8 mouse cellular contexts compared by ENCODE assay signal in the genomic region with DNA sequence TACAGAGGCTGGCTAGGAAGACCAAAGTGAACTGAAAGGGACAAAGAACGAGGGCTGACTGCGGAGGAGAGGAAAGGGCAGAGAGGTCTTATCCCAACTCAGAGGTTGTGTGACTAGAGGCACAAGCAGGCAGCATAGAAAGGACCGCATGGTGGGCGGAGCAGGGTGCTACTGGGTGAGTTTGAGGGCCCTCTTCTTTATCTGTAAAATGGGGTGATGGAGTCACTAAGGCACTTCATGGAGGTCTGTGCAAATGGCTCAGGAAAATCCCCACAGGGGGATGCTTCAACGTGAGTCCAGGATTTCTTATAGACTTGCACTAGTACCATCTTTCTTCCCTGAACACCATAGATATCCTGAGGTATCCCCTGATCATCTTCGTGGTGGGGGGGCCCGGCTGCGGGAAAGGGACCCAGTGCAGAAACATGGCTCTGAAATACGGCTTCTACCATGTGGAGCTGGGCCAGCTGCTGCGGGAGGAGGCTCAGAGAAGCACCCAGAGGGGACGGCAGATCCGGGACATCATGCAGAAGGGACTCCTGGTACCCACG. TPM values are rescaled to one million over a fixed set of nuclear protein-coding genes. Genes with fewer than 3 reads are reported as not detected.
DNase-seq lines count a peak whose midpoint lies in the region; ATAC-seq and TF ChIP-seq lines count a peak whose summit lies in the region.

No protein-coding gene starts in this region.

- no peak for TF ChIP-seq CTCF in E14TG2a.4 (conservative IDR thresholded peaks at IDR 0.05; ENCODE audit: low read length)

- 70% methylated on average over 13 of the region's 13 CpGs for WGBS in heart, embryonic 11.5 days (ENCODE audit: insufficient replicate concordance)
- WGBS in forebrain, embryonic 12.5 days: 72% methylated on average over 13 of the region's 13 CpGs
- 68% methylated on average over 13 of the region's 13 CpGs for WGBS in liver, embryonic 13.5 days (ENCODE audit: insufficient replicate concordance)

- peak overlapping the region; percentile 84 for H3K4me3 ChIP-seq in heart, embryonic 11.5 days (ENCODE audit: low read depth, low read length)
- peak overlapping the region; percentile 95 for H3K4me3 ChIP-seq in E14TG2a.4 (replicated peaks; ENCODE audit: low read length)
- H3K4me3 ChIP-seq in forebrain, embryonic 12.5 days (replicated peaks): peak overlapping the region; percentile 72
- H3K4me3 ChIP-seq in liver, embryonic 13.5 days (replicated peaks): peak overlapping the region; percentile 78

- H3K4me2 ChIP-seq in heart, embryonic 11.5 days: peak overlapping the region; percentile 95
- H3K4me2 ChIP-seq in forebrain, embryonic 12.5 days: peak overlapping the region; percentile 86
- peak overlapping the region; percentile 88 for H3K4me2 ChIP-seq in liver, embryonic 13.5 days

- H3K27me3 ChIP-seq in heart, embryonic 11.5 days (ENCODE audit: control insufficient read depth, insufficient read depth, low read length): no peaks in the 10 kb centered on the region
- H3K27me3 ChIP-seq in E14TG2a.4 (ENCODE audit: insufficient read depth, low read length): no peaks in the 10 kb centered on the region
- no peaks in the 10 kb centered on the region for H3K27me3 ChIP-seq in forebrain, embryonic 12.5 days
- H3K27me3 ChIP-seq in liver, embryonic 13.5 days: no peaks in the 10 kb centered on the region

- peaks cover 5% of the 10 kb centered on the region; the same call in 1 of the 2 replicates for H3K4me1 ChIP-seq in heart, embryonic 11.5 days (ENCODE audit: control insufficient read depth, insufficient read depth, low read length)
- peaks cover 42% of the 10 kb centered on the region for H3K4me1 ChIP-seq in E14TG2a.4 (replicated peaks; ENCODE audit: low read depth, low read length)
- H3K4me1 ChIP-seq in forebrain, embryonic 12.5 days: peaks cover 24% of the 10 kb centered on the region
- peaks cover 61% of the 10 kb centered on the region for H3K4me1 ChIP-seq in liver, embryonic 13.5 days (replicated peaks)

- DNase-seq in heart, postnatal 25 days (ENCODE audit: low spot score): no peak
- peak; percentile 48 for DNase-seq in liver, embryonic 13.5 days
- no peak for DNase-seq in right cerebral cortex, postnatal 10 days (ENCODE audit: low spot score in 2 of 2)
- no peak for DNase-seq in thymus, postnatal 14 days
- DNase-seq in left cerebral cortex, adult 9 months (ENCODE audit: low spot score in 2 of 2): no peak

- 0 out of 2 replicates have a peak, but pooled peaks cover 2% of the 10 kb centered on the region for H3K36me3 ChIP-seq in heart, embryonic 11.5 days (ENCODE audit: control insufficient read depth, insufficient read depth, low read length)
- peaks cover 25% of the 10 kb centered on the region for H3K36me3 ChIP-seq in E14TG2a.4 (ENCODE audit: insufficient read depth, low read length)
- H3K36me3 ChIP-seq in forebrain, embryonic 12.5 days (replicated peaks): peaks cover 21% of the 10 kb centered on the region
- H3K36me3 ChIP-seq in liver, embryonic 13.5 days: peaks cover 24% of the 10 kb centered on the region

- no peak for ATAC-seq in heart, embryonic 11.5 days (replicated peaks; ENCODE audit: insufficient number of reproducible peaks, low FRiP score, low TSS enrichment)
- no peak for ATAC-seq in forebrain, embryonic 12.5 days (ENCODE audit: low FRiP score)
- 0 out of 2 replicates have a peak, but pooled peaks have one; percentile 5 for ATAC-seq in liver, embryonic 13.5 days (ENCODE audit: low read depth)

- peak overlapping the region; percentile 84 for H3K9ac ChIP-seq in heart, embryonic 11.5 days (ENCODE audit: low read depth, low read length)
- peak overlapping the region; percentile 78; the same call in 1 of the 2 replicates for H3K9ac ChIP-seq in forebrain, embryonic 12.5 days
- peak overlapping the region; percentile 82 for H3K9ac ChIP-seq in liver, embryonic 13.5 days

- intact Hi-C loops in heart, postnatal 25 days (cut with DNase I): no loop called here

- H3K27ac ChIP-seq in heart, embryonic 11.5 days (ENCODE audit: low read depth, low read length): peak overlapping the region; percentile 24
- peak overlapping the region; percentile 95 for H3K27ac ChIP-seq in forebrain, embryonic 12.5 days
- H3K27ac ChIP-seq in liver, embryonic 13.5 days: peak overlapping the region; percentile 92

- no peaks in the 10 kb centered on the region for H3K9me3 ChIP-seq in heart, embryonic 11.5 days (replicated peaks; ENCODE audit: control insufficient read depth, low read length)
- no peaks in the 10 kb centered on the region for H3K9me3 ChIP-seq in E14TG2a.4 (ENCODE audit: low read length)
- no peaks in the 10 kb centered on the region for H3K9me3 ChIP-seq in forebrain, embryonic 12.5 days
- no peaks in the 10 kb centered on the region for H3K9me3 ChIP-seq in liver, embryonic 13.5 days (replicated peaks)

RNA-seq across cellular contexts. Expression of a gene that starts 1.1 kb away (rescaled TPM):
- polyA plus RNA-seq in heart, embryonic 11.5 days (2014; fragmentation: Nextera tagmentation; extraction: Ambion mirVana): 0.17 and 0.18 TPM in 2 replicates
- total RNA-seq in heart, postnatal 25 days (2021): not detected
- 0.45 and 0.64 TPM in 2 replicates for polyA plus RNA-seq in forebrain, embryonic 12.5 days (2016; fragmentation: Nextera tagmentation; extraction: Ambion mirVana)
- polyA plus RNA-seq in liver, embryonic 13.5 days (2015; fragmentation: Nextera tagmentation; extraction: Ambion mirVana): 0.20 and 0.21 TPM in 2 replicates

RNA-seq across cellular contexts. Expression of a gene that starts 1.2 kb away (rescaled TPM):
- 40.0 and 41.3 TPM in 2 replicates for polyA plus RNA-seq in heart, embryonic 11.5 days (2014; fragmentation: Nextera tagmentation; extraction: Ambion mirVana)
- 10 to 100 TPM; 20.4 to 22.7 TPM for total RNA-seq in heart, postnatal 25 days (2021)
- polyA plus RNA-seq in forebrain, embryonic 12.5 days (2016; fragmentation: Nextera tagmentation; extraction: Ambion mirVana): 80.9 and 81.8 TPM in 2 replicates
- polyA plus RNA-seq in liver, embryonic 13.5 days (2015; fragmentation: Nextera tagmentation; extraction: Ambion mirVana): 64.4 and 73.9 TPM in 2 replicates

RNA-seq across cellular contexts. Expression of a gene that starts 12.5 kb away (rescaled TPM):
- polyA plus RNA-seq in heart, embryonic 11.5 days (2014; fragmentation: Nextera tagmentation; extraction: Ambion mirVana): 0.50 and 0.72 TPM in 2 replicates
- total RNA-seq in heart, postnatal 25 days (2021): not detected
- 0.61 TPM in 1 of 2 replicates, not detected in the other for polyA plus RNA-seq in forebrain, embryonic 12.5 days (2016; fragmentation: Nextera tagmentation; extraction: Ambion mirVana)
- polyA plus RNA-seq in liver, embryonic 13.5 days (2015; fragmentation: Nextera tagmentation; extraction: Ambion mirVana): 0.23 TPM in 1 of 2 replicates, not detected in the other

RNA-seq across cellular contexts. Expression of a gene that starts 15.2 kb away (rescaled TPM):
- 49.4 and 50.8 TPM in 2 replicates for polyA plus RNA-seq in heart, embryonic 11.5 days (2014; fragmentation: Nextera tagmentation; extraction: Ambion mirVana)
- 10 to 100 TPM; 65.4 to 77.8 TPM for total RNA-seq in heart, postnatal 25 days (2021)
- polyA plus RNA-seq in forebrain, embryonic 12.5 days (2016; fragmentation: Nextera tagmentation; extraction: Ambion mirVana): 30.0 and 34.9 TPM in 2 replicates
- 19.7 and 20.9 TPM in 2 replicates for polyA plus RNA-seq in liver, embryonic 13.5 days (2015; fragmentation: Nextera tagmentation; extraction: Ambion mirVana)

RNA-seq across cellular contexts. Expression of a gene that starts 19.0 kb away (rescaled TPM):
- 28.8 and 33.5 TPM in 2 replicates for polyA plus RNA-seq in heart, embryonic 11.5 days (2014; fragmentation: Nextera tagmentation; extraction: Ambion mirVana)
- 10 to 100 TPM; 44.8 to 44.9 TPM for total RNA-seq in heart, postnatal 25 days (2021)
- polyA plus RNA-seq in forebrain, embryonic 12.5 days (2016; fragmentation: Nextera tagmentation; extraction: Ambion mirVana): 62.8 and 70.7 TPM in 2 replicates
- 26.2 and 27.8 TPM in 2 replicates for polyA plus RNA-seq in liver, embryonic 13.5 days (2015; fragmentation: Nextera tagmentation; extraction: Ambion mirVana)

Comparison
In these comparisons a context has a peak if more than half of its experiments do, and no peak if none do; other contexts are left out.
1. H3K27ac ChIP-seq: peak in every context shown above with its lines; median percentile 95 in forebrain, embryonic 12.5 days; 92 in liver, embryonic 13.5 days; 24 in heart, embryonic 11.5 days.